Mouse (Mus musculus) myocyte (in vitro differentiated cells): ENCODE measurements at regions not wholly inside any gene's neighbourhood (a gene's known extent, or its start where the extent isn't known, plus 50 kb on each side); places are given as distances from the start of the nearest gene placed in this dataset.

Source experiments
- POLR2A ChIP-seq: IDR thresholded peaks from one replicate; pipeline ENCODE4 v1.6.1; 2011; ENCODE audit warnings: low read depth, mild to moderate bottlenecking, control low read depth, moderate library complexity; ENCODE audit not compliant: insufficient read length
- POLR2AphosphoS2 ChIP-seq: IDR thresholded peaks from one replicate; pipeline ENCODE4 v1.6.1; 2011; ENCODE audit warnings: low read depth, control low read depth; ENCODE audit not compliant: insufficient read length

GRCm38 (mm10) chr15:64513501-64514097, 303.9 kb upstream of the Gm21798 start:
- TF ChIP-seq POLR2A (no peak), POLR2AphosphoS2 (no peak)
